Mouse (Mus musculus) heart, embryonic 15.5 days (tissue): ENCODE measurements around the gene Zfp362. TPM values are rescaled to one million over a fixed set of nuclear protein-coding genes. Genes with fewer than 3 reads are reported as not detected.

Source experiments
- ATAC-seq: fragments of 200-750 bp; cut with Nextera tagmentation; replicated peaks from 2 replicates; pipeline ENCODE4 v1.8.0; 2017; ENCODE audit warnings: low read depth, moderate TSS enrichment; ENCODE audit not compliant: insufficient number of reproducible peaks, insufficient read depth, low FRiP score
- H3K27ac ChIP-seq: fragments of 300-500 bp; sonication (generic); 2 replicates; pipeline ENCODE4 v1.5.1; 2015; ENCODE audit warnings: mild to moderate bottlenecking, inconsistent platforms
- H3K27me3 ChIP-seq: fragments of 300-500 bp; sonication (generic); 2 replicates; pipeline ENCODE4 v1.6.1; 2015; ENCODE audit warnings: inconsistent platforms
- H3K36me3 ChIP-seq: fragments of 300-500 bp; sonication (generic); 2 replicates; pipeline ENCODE4 v1.6.1; 2015; ENCODE audit warnings: mild to moderate bottlenecking, inconsistent platforms
- H3K4me1 ChIP-seq: fragments of 300-500 bp; sonication (generic); replicated peaks from 2 replicates; pipeline ENCODE4 v1.6.1; 2015; ENCODE audit warnings: inconsistent platforms
- H3K4me2 ChIP-seq: fragments of 300-500 bp; sonication (generic); 2 replicates; pipeline ENCODE4 v1.6.1; 2015; ENCODE audit warnings: inconsistent platforms, mild to moderate bottlenecking, moderate library complexity
- H3K4me3 ChIP-seq: fragments of 300-500 bp; sonication (generic); 2 replicates; pipeline ENCODE4 v1.5.1; 2015; ENCODE audit warnings: mild to moderate bottlenecking, inconsistent platforms
- H3K9ac ChIP-seq: fragments of 300-500 bp; sonication (generic); 2 replicates; pipeline ENCODE4 v1.6.1; 2015; ENCODE audit warnings: mild to moderate bottlenecking, inconsistent platforms
- H3K9me3 ChIP-seq: fragments of 300-500 bp; sonication (generic); replicated peaks from 2 replicates; pipeline ENCODE4 v1.6.1; 2016; ENCODE audit warnings: inconsistent platforms
- WGBS: fragments of 180-500 bp; shearing (Covaris S2); methylation state at CpG from one replicate; pipeline ENCODE4 v1.1.7; 2015; ENCODE audit warnings: mixed read lengths; 5-methylcytosine and 5-hydroxymethylcytosine counted together
- polyA plus RNA-seq: library from polyadenylated mRNA; unstranded; fragments of >200 nt; fragmentation: Nextera tagmentation; extraction: Ambion mirVana; gene quantifications from 2 replicates; pipeline ENCODE4 v1.2.1, GENCODE M21; 2015

Zfp362 gene
- polyA plus RNA-seq, 1 experiment from 2014 or later = 14.2 TPM

GRCm38 (mm10) chr4:128755064-128755463 is 50.8 kb downstream of the Zfp362 start, which contains the start of gene A3galt2:
Gene A3galt2, plus strand, starts transcription at chr4:128755364.
- no peak for ATAC-seq
- Histone ChIP-seq H3K4me3 (no peak within 1 kb of the TSS), H3K27me3 (no peaks in the 10 kb centered on the region), H3K9ac (no peak within 1 kb of the TSS), H3K9me3 (no peaks in the 10 kb centered on the region), H3K36me3 (peaks cover 35% of the 10 kb centered on the region), H3K4me1 (peaks cover 8% of the 10 kb centered on the region), H3K27ac (0 out of 2 replicates have a peak within 1 kb of the TSS, but pooled peaks have one; percentile 20), H3K4me2 (no peak within 1 kb of the TSS)
- 71% methylated on average over 3 of the region's 3 CpGs for WGBS

- H3K27me3 ChIP-seq = no peaks in the 10 kb centered on the region
- H3K4me2 ChIP-seq = no peak overlapping the region
- 92% methylated on average over 7 of the region's 7 CpGs for WGBS
- peaks cover 50% of the 10 kb centered on the region for H3K36me3 ChIP-seq
- no peaks in the 10 kb centered on the region for H3K9me3 ChIP-seq
- ATAC-seq = no peak
- peaks cover 8% of the 10 kb centered on the region for H3K4me1 ChIP-seq
- no peak overlapping the region for H3K27ac ChIP-seq
- H3K4me3 ChIP-seq = no peak overlapping the region
- H3K9ac ChIP-seq = no peak overlapping the region
These were observed 52.3 kb downstream of the Zfp362 start for GRCm38 (mm10) chr4:128753571-128753970.

GRCm38 (mm10) chr4:128752031-128752757 is 53.7 kb downstream of the Zfp362 start:
- H3K4me3 ChIP-seq = no peak overlapping the region
- ATAC-seq = no peak
- no peak overlapping the region for H3K4me2 ChIP-seq
- H3K36me3 ChIP-seq = peaks cover 64% of the 10 kb centered on the region
- H3K27ac ChIP-seq = no peak overlapping the region
- H3K4me1 ChIP-seq = peaks cover 22% of the 10 kb centered on the region
- H3K9me3 ChIP-seq = no peaks in the 10 kb centered on the region
- no peaks in the 10 kb centered on the region for H3K27me3 ChIP-seq
- WGBS = 89% methylated on average over 13 of the region's 13 CpGs
- H3K9ac ChIP-seq = no peak overlapping the region

- H3K4me3 ChIP-seq = no peak overlapping the region
- 66% methylated on average over 5 of the region's 5 CpGs for WGBS
- ATAC-seq = no peak
These were observed 54.8 kb downstream of the Zfp362 start for GRCm38 (mm10) chr4:128751006-128751405.

GRCm38 (mm10) chr4:128748309-128748708 is 57.5 kb downstream of the Zfp362 start:
- Histone ChIP-seq H3K27ac (0 out of 2 replicates have a peak overlapping the region, but pooled peaks have one; percentile 19), H3K9me3 (no peaks in the 10 kb centered on the region), H3K4me2 (no peak overlapping the region), H3K9ac (0 out of 2 replicates have a peak overlapping the region, but pooled peaks have one; percentile 25), H3K4me3 (no peak overlapping the region), H3K36me3 (peaks cover 97% of the 10 kb centered on the region), H3K4me1 (peaks cover 17% of the 10 kb centered on the region), H3K27me3 (no peaks in the 10 kb centered on the region)
- WGBS = 81% methylated on average over 7 of the region's 7 CpGs
- ATAC-seq = no peak

More at GRCm38 (mm10) chr4:128751006-128751405, 54.8 kb downstream of the Zfp362 start:
- Histone ChIP-seq H3K9ac (no peak overlapping the region), H3K36me3 (peaks cover 76% of the 10 kb centered on the region), H3K27ac (no peak overlapping the region), H3K27me3 (no peaks in the 10 kb centered on the region), H3K4me2 (no peak overlapping the region), H3K9me3 (no peaks in the 10 kb centered on the region), H3K4me1 (peaks cover 23% of the 10 kb centered on the region)

- H3K27ac ChIP-seq = peak overlapping the region; percentile 19; the same call in 1 of the 2 replicates
- WGBS = 50% methylated on average over 22 of the region's 22 CpGs
- peak overlapping the region; percentile 25; the same call in 1 of the 2 replicates for H3K9ac ChIP-seq
- H3K4me1 ChIP-seq = peaks cover 17% of the 10 kb centered on the region
- H3K9me3 ChIP-seq = no peaks in the 10 kb centered on the region
- no peaks in the 10 kb centered on the region for H3K27me3 ChIP-seq
- no peak overlapping the region for H3K4me2 ChIP-seq
- peaks cover 92% of the 10 kb centered on the region for H3K36me3 ChIP-seq
- ATAC-seq = peak; percentile 67; the same call in 1 of the 2 replicates
- H3K4me3 ChIP-seq = no peak overlapping the region
These were observed 58.1 kb downstream of the Zfp362 start for GRCm38 (mm10) chr4:128747614-128748270.

- Histone ChIP-seq H3K27me3 (no peaks in the 10 kb centered on the region), H3K36me3 (peaks cover 69% of the 10 kb centered on the region), H3K27ac (no peak overlapping the region), H3K4me2 (no peak overlapping the region), H3K4me3 (no peak overlapping the region), H3K9me3 (no peaks in the 10 kb centered on the region), H3K9ac (no peak overlapping the region), H3K4me1 (peaks cover 28% of the 10 kb centered on the region)
- WGBS = 86% methylated on average over 8 of the region's 8 CpGs
- no peak for ATAC-seq
These were observed 60.7 kb downstream of the Zfp362 start for GRCm38 (mm10) chr4:128745160-128745559.

GRCm38 (mm10) chr4:128743031-128743626 is 62.7 kb downstream of the Zfp362 start:
- Histone ChIP-seq H3K9me3 (no peaks in the 10 kb centered on the region), H3K4me3 (no peak overlapping the region), H3K27me3 (no peaks in the 10 kb centered on the region), H3K4me2 (no peak overlapping the region), H3K27ac (0 out of 2 replicates have a peak overlapping the region, but pooled peaks have one; percentile 12), H3K4me1 (peaks cover 27% of the 10 kb centered on the region), H3K9ac (no peak overlapping the region), H3K36me3 (peaks cover 50% of the 10 kb centered on the region)
- 79% methylated on average over 12 of the region's 12 CpGs for WGBS
- ATAC-seq = no peak

GRCm38 (mm10) chr4:128742379-128742970 is 63.4 kb downstream of the Zfp362 start:
- Histone ChIP-seq H3K9me3 (no peaks in the 10 kb centered on the region), H3K4me3 (no peak overlapping the region), H3K27me3 (no peaks in the 10 kb centered on the region), H3K27ac (0 out of 2 replicates have a peak overlapping the region, but pooled peaks have one; percentile 12), H3K4me2 (no peak overlapping the region), H3K36me3 (peaks cover 43% of the 10 kb centered on the region), H3K4me1 (peaks cover 27% of the 10 kb centered on the region), H3K9ac (no peak overlapping the region)
- whole genome bisulfite sequencing = 64% methylated on average over 10 of the region's 10 CpGs
- no peak for ATAC-seq

- Histone ChIP-seq H3K4me1 (peaks cover 27% of the 10 kb centered on the region), H3K4me2 (no peak overlapping the region), H3K36me3 (peaks cover 38% of the 10 kb centered on the region), H3K9me3 (no peaks in the 10 kb centered on the region), H3K4me3 (no peak overlapping the region), H3K27me3 (no peaks in the 10 kb centered on the region), H3K27ac (0 out of 2 replicates have a peak overlapping the region, but pooled peaks have one; percentile 9), H3K9ac (no peak overlapping the region)
- no peak for ATAC-seq
- WGBS = 64% methylated on average over 5 of the region's 5 CpGs
These were observed 63.9 kb downstream of the Zfp362 start for GRCm38 (mm10) chr4:128741906-128742305.

GRCm38 (mm10) chr4:128740878-128741277 is 65.0 kb downstream of the Zfp362 start:
- Histone ChIP-seq H3K9me3 (no peaks in the 10 kb centered on the region), H3K4me2 (no peak overlapping the region), H3K27me3 (no peaks in the 10 kb centered on the region), H3K27ac (no peak overlapping the region), H3K9ac (no peak overlapping the region), H3K4me3 (no peak overlapping the region), H3K36me3 (peaks cover 27% of the 10 kb centered on the region), H3K4me1 (peaks cover 37% of the 10 kb centered on the region)
- ATAC-seq = no peak
- 65% methylated on average over 1 of the region's 1 CpGs for WGBS
